Mouse (Mus musculus) kidney, embryonic 15.5 days (tissue): Measurements from ENCODE around the gene Pgap1. TPM values are rescaled to one million over a fixed set of nuclear protein-coding genes. Genes with fewer than 3 reads are reported as not detected.
A peak's percentile ranks its signal among the peaks of the same experiment; 100 is the strongest.

Experiments used
- ATAC-seq: fragments of 200-750 bp; cut with Nextera tagmentation; replicated peaks from 2 replicates; pipeline ENCODE4 v1.8.0; 2017; ENCODE audit warnings: moderate TSS enrichment; ENCODE audit not compliant: low FRiP score
- H3K27ac ChIP-seq: fragments of 300-500 bp; sonication (generic); 2 replicates; pipeline ENCODE4 v1.5.1; 2015; ENCODE audit warnings: mild to moderate bottlenecking, inconsistent platforms
- H3K27me3 ChIP-seq: fragments of 300-500 bp; sonication (generic); 2 replicates; pipeline ENCODE4 v1.6.1; 2015; ENCODE audit warnings: inconsistent platforms
- H3K36me3 ChIP-seq: fragments of 300-500 bp; sonication (generic); 2 replicates; pipeline ENCODE4 v1.6.1; 2015; ENCODE audit warnings: inconsistent platforms
- H3K4me1 ChIP-seq: fragments of 300-500 bp; sonication (generic); 2 replicates; pipeline ENCODE4 v1.6.1; 2015; ENCODE audit warnings: inconsistent platforms
- H3K4me2 ChIP-seq: fragments of 300-500 bp; sonication (generic); 2 replicates; pipeline ENCODE4 v1.6.1; 2015; ENCODE audit warnings: moderate library complexity, mild to moderate bottlenecking, inconsistent platforms
- H3K4me3 ChIP-seq: fragments of 300-500 bp; sonication (generic); replicated peaks from 2 replicates; pipeline ENCODE4 v1.5.1; 2015; ENCODE audit warnings: mild to moderate bottlenecking, inconsistent platforms
- H3K9ac ChIP-seq: fragments of 300-500 bp; sonication (generic); 2 replicates; pipeline ENCODE4 v1.6.1; 2015; ENCODE audit warnings: mild to moderate bottlenecking, inconsistent platforms
- H3K9me3 ChIP-seq: fragments of 300-500 bp; sonication (generic); replicated peaks from 2 replicates; pipeline ENCODE4 v1.6.1; 2016; ENCODE audit warnings: inconsistent platforms
- WGBS: fragments of 180-500 bp; shearing (Covaris S2); methylation state at CpG from one replicate; pipeline ENCODE4 v1.1.7; 2015; ENCODE audit warnings: mixed read lengths; 5-methylcytosine and 5-hydroxymethylcytosine counted together
- polyA plus RNA-seq: library from polyadenylated mRNA; unstranded; fragments of >200 nt; fragmentation: Nextera tagmentation; extraction: Ambion mirVana; gene quantifications from 2 replicates; pipeline ENCODE4 v1.2.1, GENCODE M21; 2015

Gene Pgap1
- 6.6 TPM in 2 replicates for polyA plus RNA-seq

- Histone ChIP-seq H3K9me3 (no peaks in the 10 kb centered on the region), H3K4me1 (0 out of 2 replicates have a peak, but pooled peaks cover 7% of the 10 kb centered on the region), H3K27ac (peak within 1 kb of the TSS; percentile 80), H3K27me3 (peaks cover 7% of the 10 kb centered on the region; the same call in 1 of the 2 replicates), H3K36me3 (no peaks in the 10 kb centered on the region), H3K4me3 (peak within 1 kb of the TSS; percentile 67), H3K4me2 (peak within 1 kb of the TSS; percentile 96), H3K9ac (peak within 1 kb of the TSS; percentile 58)
- ATAC-seq: peak; percentile 99
- WGBS: under 1% methylated on average over 59 of the region's 59 CpGs
Observed at GRCm38 (mm10) chr1:54557301-54558229, at the start of gene Pgap1. Pgap1 (minus strand) TSS chr1:54557684.

GRCm38 (mm10) chr1:54606936-54607335 is 49.5 kb upstream of the Pgap1 start:
- no peak overlapping the region for H3K27ac ChIP-seq
- WGBS: 81% methylated on average over 1 of the region's 1 CpGs
- H3K27me3 ChIP-seq: no peaks in the 10 kb centered on the region
- H3K36me3 ChIP-seq: no peaks in the 10 kb centered on the region
- H3K4me3 ChIP-seq: no peak overlapping the region
- ATAC-seq: no peak
- no peak overlapping the region for H3K4me2 ChIP-seq
- no peak overlapping the region for H3K9ac ChIP-seq
- no peaks in the 10 kb centered on the region for H3K4me1 ChIP-seq
- no peaks in the 10 kb centered on the region for H3K9me3 ChIP-seq

- no peak overlapping the region for H3K27ac ChIP-seq
- no peaks in the 10 kb centered on the region for H3K9me3 ChIP-seq
- no peak overlapping the region for H3K4me3 ChIP-seq
- no peak overlapping the region for H3K4me2 ChIP-seq
- H3K27me3 ChIP-seq: no peaks in the 10 kb centered on the region
- H3K9ac ChIP-seq: no peak overlapping the region
- 97% methylated on average over 9 of the region's 9 CpGs for WGBS
- no peak for ATAC-seq
- no peaks in the 10 kb centered on the region for H3K36me3 ChIP-seq
- no peaks in the 10 kb centered on the region for H3K4me1 ChIP-seq
Observed at GRCm38 (mm10) chr1:54601692-54602091, 44.2 kb upstream of the Pgap1 start.

GRCm38 (mm10) chr1:54600275-54600674 is 42.8 kb upstream of the Pgap1 start:
- H3K4me3 ChIP-seq: no peak overlapping the region
- ATAC-seq: no peak
- no peak overlapping the region for H3K27ac ChIP-seq
- H3K9ac ChIP-seq: no peak overlapping the region
- no peaks in the 10 kb centered on the region for H3K27me3 ChIP-seq
- H3K9me3 ChIP-seq: no peaks in the 10 kb centered on the region
- 63% methylated on average over 1 of the region's 1 CpGs for WGBS
- H3K4me2 ChIP-seq: no peak overlapping the region
- H3K36me3 ChIP-seq: no peaks in the 10 kb centered on the region
- no peaks in the 10 kb centered on the region for H3K4me1 ChIP-seq

GRCm38 (mm10) chr1:54597594-54598217 is 40.2 kb upstream of the Pgap1 start:
- no peaks in the 10 kb centered on the region for H3K9me3 ChIP-seq
- WGBS: 77% methylated on average over 4 of the region's 4 CpGs
- no peaks in the 10 kb centered on the region for H3K4me1 ChIP-seq
- H3K27ac ChIP-seq: no peak overlapping the region
- no peak overlapping the region for H3K4me2 ChIP-seq
- H3K4me3 ChIP-seq: no peak overlapping the region
- no peak overlapping the region for H3K9ac ChIP-seq
- ATAC-seq: no peak
- no peaks in the 10 kb centered on the region for H3K36me3 ChIP-seq
- H3K27me3 ChIP-seq: no peaks in the 10 kb centered on the region

GRCm38 (mm10) chr1:54596151-54596550 is 38.7 kb upstream of the Pgap1 start:
- no peak overlapping the region for H3K9ac ChIP-seq
- H3K4me2 ChIP-seq: no peak overlapping the region
- H3K27me3 ChIP-seq: no peaks in the 10 kb centered on the region
- no peaks in the 10 kb centered on the region for H3K4me1 ChIP-seq
- H3K9me3 ChIP-seq: no peaks in the 10 kb centered on the region
- ATAC-seq: no peak
- H3K27ac ChIP-seq: no peak overlapping the region
- no peak overlapping the region for H3K4me3 ChIP-seq
- WGBS: 78% methylated on average over 2 of the region's 2 CpGs
- no peaks in the 10 kb centered on the region for H3K36me3 ChIP-seq

- Histone ChIP-seq H3K4me3 (no peak overlapping the region), H3K9ac (no peak overlapping the region), H3K9me3 (no peaks in the 10 kb centered on the region), H3K36me3 (no peaks in the 10 kb centered on the region), H3K4me2 (no peak overlapping the region), H3K27ac (no peak overlapping the region), H3K4me1 (0 out of 2 replicates have a peak, but pooled peaks cover 7% of the 10 kb centered on the region), H3K27me3 (no peaks in the 10 kb centered on the region)
- ATAC-seq: no peak
- WGBS: 89% methylated on average over 5 of the region's 5 CpGs
Observed at GRCm38 (mm10) chr1:54587076-54587475, 29.6 kb upstream of the Pgap1 start.

- Histone ChIP-seq H3K27ac (0 out of 2 replicates have a peak overlapping the region, but pooled peaks have one; percentile 76), H3K4me3 (no peak overlapping the region)
Observed at GRCm38 (mm10) chr1:54585971-54586555, 28.6 kb upstream of the Pgap1 start.

GRCm38 (mm10) chr1:54585278-54585846 is 27.9 kb upstream of the Pgap1 start:
- no peaks in the 10 kb centered on the region for H3K36me3 ChIP-seq
- 23% methylated on average over 9 of the region's 9 CpGs for WGBS
- peak; percentile 85 for ATAC-seq
- peak overlapping the region; percentile 76 for H3K27ac ChIP-seq
- no peaks in the 10 kb centered on the region for H3K9me3 ChIP-seq
- 0 out of 2 replicates have a peak, but pooled peaks cover 7% of the 10 kb centered on the region for H3K4me1 ChIP-seq
- H3K9ac ChIP-seq: no peak overlapping the region
- no peak overlapping the region for H3K4me2 ChIP-seq
- H3K4me3 ChIP-seq: no peak overlapping the region
- no peaks in the 10 kb centered on the region for H3K27me3 ChIP-seq

More at GRCm38 (mm10) chr1:54585971-54586555, 28.6 kb upstream of the Pgap1 start:
- H3K4me2 ChIP-seq: no peak overlapping the region
- no peaks in the 10 kb centered on the region for H3K27me3 ChIP-seq
- ATAC-seq: no peak
- 0 out of 2 replicates have a peak, but pooled peaks cover 7% of the 10 kb centered on the region for H3K4me1 ChIP-seq
- no peak overlapping the region for H3K9ac ChIP-seq
- H3K9me3 ChIP-seq: no peaks in the 10 kb centered on the region
- WGBS: 41% methylated on average over 5 of the region's 5 CpGs
- H3K36me3 ChIP-seq: no peaks in the 10 kb centered on the region

- ATAC-seq: no peak
- Histone ChIP-seq H3K27me3 (no peaks in the 10 kb centered on the region), H3K27ac (peak overlapping the region; percentile 76), H3K4me1 (0 out of 2 replicates have a peak, but pooled peaks cover 7% of the 10 kb centered on the region), H3K9ac (no peak overlapping the region), H3K9me3 (no peaks in the 10 kb centered on the region), H3K4me2 (no peak overlapping the region), H3K36me3 (no peaks in the 10 kb centered on the region), H3K4me3 (no peak overlapping the region)
- WGBS: 55% methylated on average over 2 of the region's 2 CpGs
Observed at GRCm38 (mm10) chr1:54584588-54585277, 27.2 kb upstream of the Pgap1 start.
